Mouse (Mus musculus) brain, embryonic 14.5 days (tissue): ENCODE data around the gene Csmd2.

Experiments used
- CTCF ChIP-seq: fragments of 200-500 bp; IDR thresholded peaks from 2 replicates; pipeline ENCODE4 v1.5.1; 2012; ENCODE audit warnings: inconsistent platforms, mild to moderate bottlenecking, moderate library complexity, borderline replicate concordance; ENCODE audit not compliant: insufficient read depth, insufficient read length; ENCODE audit errors: extremely low read depth
- POLR2A ChIP-seq: fragments of 200-500 bp; IDR thresholded peaks from 2 replicates; pipeline ENCODE4 v1.6.1; 2012; ENCODE audit warnings: mild to moderate bottlenecking, inconsistent platforms, borderline replicate concordance; ENCODE audit not compliant: poor library complexity, insufficient read depth, insufficient read length, severe bottlenecking; ENCODE audit errors: extremely low read depth

DNA sequence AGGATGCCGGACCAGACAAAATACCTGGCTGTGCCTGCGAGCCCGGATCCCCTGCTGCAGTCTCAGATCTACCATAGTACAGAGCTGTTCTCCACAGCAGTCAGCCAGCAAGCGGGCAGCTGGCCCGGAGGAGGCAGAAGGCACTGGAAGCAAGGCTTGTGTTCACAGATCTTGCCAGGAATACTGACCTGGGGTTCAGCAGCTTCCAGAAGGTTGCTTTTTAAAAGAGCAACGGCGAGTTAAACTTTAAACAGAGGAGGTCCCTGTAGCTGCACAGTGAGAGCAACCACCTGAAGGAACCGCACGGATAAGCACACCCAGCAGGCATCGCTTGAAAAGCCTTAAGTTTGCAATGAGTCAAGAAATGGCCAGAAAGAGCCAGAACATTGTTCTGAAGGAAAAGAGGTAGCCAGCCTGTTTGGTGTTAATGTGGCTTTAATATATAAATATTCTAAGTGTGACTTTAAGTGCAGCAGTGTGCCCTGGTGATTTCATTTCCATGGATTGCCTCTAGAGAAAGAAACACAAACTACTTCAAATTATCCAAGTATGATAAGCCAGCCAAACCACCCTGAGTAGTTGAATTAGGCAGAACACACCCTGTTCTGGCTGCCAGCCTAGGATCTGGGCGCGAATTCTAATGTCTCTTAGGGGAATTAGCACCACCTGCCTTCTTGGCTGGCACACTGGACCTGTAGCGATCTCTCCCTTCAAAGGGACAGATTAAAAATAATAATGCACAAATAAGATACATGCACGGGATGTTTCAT lies 439.8 kb downstream of the Csmd2 start:
- no peak for TF ChIP-seq POLR2A
- TF ChIP-seq CTCF = no peak
